Mouse (Mus musculus): ENCODE results near the gene Sntb2.
"Not testable (repeated sequence)": the region's sequence is repeated elsewhere in the genome, so short reads cannot be mapped to it uniquely, and the experiment has no call there.

The Sntb2 gene

DNA sequence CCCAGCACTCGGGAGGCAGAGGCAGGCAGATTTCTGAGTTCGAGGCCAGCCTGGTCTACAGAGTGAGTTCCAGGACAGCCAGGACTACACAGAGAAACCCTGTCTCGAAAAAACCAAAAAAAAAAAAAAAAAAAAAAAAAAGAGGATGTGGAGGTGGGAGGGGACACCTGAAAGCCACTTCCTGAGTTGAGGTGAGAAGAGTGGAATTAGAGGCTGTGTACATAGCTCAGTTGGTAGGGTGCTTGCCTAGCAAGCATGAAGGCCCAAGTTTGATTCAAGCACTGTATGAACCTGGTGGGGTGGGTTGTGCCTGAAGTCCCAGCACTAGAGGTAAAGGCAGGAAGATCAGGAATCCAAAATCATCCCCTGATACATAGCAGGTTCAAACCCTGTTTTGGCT is 38.0 kb downstream of the Sntb2 start:
- not testable (repeated sequence) for DNase-seq

DNA sequence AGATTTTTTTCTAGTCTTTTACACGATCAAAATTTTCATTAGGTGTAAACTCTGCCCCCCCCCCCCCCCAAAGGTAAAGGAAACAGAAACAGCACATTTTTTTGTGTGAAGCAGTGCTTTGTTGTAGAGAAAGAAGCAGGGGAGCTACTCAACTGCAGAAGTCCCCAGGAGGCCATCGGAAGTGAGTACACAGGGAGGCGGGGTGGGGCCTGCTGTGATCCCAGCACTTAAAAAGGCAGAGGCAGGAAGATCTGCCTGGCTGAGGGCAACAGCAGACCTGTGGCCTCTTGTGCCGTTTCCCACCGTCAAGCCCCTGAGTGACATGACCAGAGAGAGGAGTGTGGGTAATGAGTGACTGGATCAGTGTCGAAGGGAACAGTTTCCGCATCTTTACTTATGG is 39.2 kb downstream of the Sntb2 start:
- DNase-seq: no peak

GRCm38 (mm10) chr8:106975764-106976163 is 40.2 kb downstream of the Sntb2 start:
- no peak for DNase-seq

- DNase-seq: no peak
Observed at GRCm38 (mm10) chr8:106976436-106976835, 40.9 kb downstream of the Sntb2 start.

DNA sequence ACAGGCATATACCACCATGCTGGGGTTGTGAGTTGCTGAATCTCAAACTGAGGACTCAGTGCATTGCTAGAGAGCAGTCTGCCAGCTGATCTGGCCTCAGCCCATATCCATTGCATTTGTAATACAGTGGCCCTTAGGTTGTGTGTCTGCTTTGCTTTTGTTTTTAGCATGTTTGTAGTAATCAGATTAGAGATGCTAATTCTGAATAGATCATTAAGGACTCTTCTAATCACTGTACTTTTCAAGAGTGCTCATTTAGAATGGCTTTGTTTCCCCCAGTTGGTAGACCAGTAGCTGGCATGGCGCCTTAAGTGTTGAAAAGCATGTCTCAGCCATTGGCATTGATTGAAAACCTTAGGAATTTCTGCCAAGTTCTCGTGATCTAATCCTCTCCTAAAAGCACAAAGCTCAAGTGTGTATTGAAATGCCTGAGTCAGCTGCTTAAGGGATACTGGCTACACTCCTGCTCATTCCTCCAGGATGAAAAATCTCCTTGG is 43.3 kb downstream of the Sntb2 start:
- peak; percentile 50 for DNase-seq

DNA sequence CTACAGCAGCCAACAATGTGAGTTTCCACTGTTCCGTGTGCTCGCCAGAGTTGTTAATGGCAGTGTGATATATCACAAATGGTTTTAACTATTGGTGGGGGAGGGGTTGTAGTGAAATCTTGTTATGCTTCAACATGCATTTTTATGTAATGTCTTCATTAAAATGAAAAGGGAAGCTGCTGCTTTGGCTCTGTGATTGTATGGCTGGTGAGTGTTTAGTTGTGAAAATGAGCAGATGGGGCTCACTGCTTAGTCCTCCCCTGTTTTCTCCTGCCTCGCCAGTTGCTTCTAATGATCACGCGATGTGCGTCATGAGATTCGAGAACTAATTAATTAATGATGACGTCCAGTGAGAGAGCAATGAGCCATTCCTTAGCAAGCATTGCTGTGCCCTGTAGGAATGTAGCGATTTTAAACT is 49.9 kb downstream of the Sntb2 start:
- no peak for DNase-seq

- DNase-seq: no peak
Observed at GRCm38 (mm10) chr8:106985951-106986350, 50.4 kb downstream of the Sntb2 start.

- no peak for DNase-seq
Observed at GRCm38 (mm10) chr8:106987557-106987956, 52.0 kb downstream of the Sntb2 start.

DNA sequence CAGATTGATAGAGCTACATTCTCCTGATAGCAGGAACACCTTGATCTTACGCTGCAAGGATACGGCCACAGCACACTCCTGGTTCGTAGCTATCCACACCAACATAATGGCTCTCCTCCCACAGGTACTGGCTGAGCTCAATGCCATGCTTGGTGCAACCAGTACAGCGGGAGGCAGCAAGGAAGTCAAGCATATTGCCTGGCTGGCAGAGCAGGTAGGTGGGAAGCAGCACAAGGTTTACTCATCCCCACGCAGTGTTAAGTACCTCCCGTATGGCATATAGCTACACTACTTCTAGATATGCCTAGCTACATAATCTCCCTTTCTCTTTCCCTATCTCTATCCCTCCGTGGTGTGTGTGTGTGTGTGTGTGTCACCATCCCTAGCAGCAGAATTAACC is 55.8 kb downstream of the Sntb2 start:
- DNase-seq: no peak

DNA sequence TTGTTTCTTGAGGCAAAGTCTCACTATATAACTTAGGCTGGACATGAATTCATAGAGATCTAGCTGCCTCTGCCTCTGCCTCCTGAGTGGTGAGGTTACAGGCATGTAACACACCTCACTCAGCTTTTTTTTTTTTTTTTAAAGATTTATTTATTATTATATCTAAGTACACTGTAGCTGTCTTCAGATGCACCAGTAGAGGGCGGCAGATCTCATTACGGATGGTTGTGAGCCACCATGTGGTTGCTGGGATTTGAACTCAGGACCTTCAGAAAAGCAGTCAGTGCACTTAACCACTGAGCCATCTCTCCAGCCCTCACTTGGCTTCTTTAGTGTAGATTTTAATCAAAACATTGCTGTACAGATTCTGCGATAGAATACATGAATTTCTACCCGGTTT is 60.8 kb downstream of the Sntb2 start:
- DNase-seq: not testable (repeated sequence)

DNA sequence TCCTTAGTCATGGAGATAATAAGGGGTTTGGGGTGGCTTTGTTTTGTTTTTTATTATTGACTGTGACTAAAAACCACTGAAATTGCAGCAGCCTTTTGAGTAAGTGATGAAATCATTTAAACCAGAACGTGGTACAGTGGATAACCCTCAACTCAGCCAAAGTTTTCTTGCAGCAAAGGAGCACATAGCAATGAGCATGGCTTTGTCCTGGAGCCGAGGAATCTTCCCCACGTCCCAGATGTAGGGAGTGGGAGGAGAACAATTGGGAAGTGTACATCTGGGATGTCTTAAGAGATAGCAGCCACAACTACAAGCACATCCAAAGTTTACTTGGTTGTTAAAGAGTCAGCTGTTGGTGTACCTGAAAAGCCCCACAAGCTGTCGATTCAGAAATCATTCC is 61.9 kb downstream of the Sntb2 start:
- no peak for DNase-seq

DNA sequence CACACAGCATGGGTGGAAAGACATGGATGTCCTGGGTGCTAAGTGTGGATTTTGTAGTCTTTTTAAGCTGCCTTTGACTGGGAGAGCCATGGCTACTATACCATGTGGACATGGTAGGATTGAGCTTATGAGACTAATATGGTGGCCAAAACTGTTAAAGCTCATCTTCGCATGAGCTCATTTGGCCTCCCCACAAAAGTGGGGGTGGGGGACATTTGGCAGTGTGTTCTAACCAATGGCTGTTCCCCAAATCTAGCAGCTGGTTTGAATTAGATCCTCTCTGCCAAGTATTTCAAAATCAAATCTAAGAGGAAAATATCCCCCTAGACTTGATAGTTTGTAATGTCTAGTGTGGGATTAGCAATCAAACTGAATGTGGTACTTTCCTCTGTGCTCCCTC is 63.5 kb downstream of the Sntb2 start:
- DNase-seq: peak; percentile 38

- peak; percentile 90 for DNase-seq
Observed at GRCm38 (mm10) chr8:107002532-107002931, 67.0 kb downstream of the Sntb2 start.

DNA sequence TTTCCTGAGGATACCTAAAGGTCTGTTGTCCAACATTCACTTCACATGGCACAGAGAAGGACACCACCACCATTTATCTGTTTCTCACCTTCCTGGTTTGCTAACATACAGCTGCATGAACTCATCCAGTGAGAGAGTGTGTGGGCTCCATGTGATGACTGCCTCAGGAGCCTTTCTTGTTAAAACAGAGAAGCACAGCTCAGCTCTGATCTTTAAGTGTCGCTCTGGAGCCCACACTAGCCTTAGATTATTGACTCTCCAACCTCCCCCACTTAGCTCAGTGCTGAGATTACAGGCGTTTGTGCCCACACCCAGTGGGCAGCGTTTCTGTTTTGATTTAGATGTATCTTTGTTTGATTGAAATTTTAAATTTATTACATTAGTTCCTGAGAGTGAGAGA is 72.2 kb downstream of the Sntb2 start:
- no peak for DNase-seq

- DNase-seq: no peak
Observed at GRCm38 (mm10) chr8:107012666-107013065, 77.1 kb downstream of the Sntb2 start.

- no peak for DNase-seq
Observed at GRCm38 (mm10) chr8:107014915-107015314, 79.4 kb downstream of the Sntb2 start.

DNA sequence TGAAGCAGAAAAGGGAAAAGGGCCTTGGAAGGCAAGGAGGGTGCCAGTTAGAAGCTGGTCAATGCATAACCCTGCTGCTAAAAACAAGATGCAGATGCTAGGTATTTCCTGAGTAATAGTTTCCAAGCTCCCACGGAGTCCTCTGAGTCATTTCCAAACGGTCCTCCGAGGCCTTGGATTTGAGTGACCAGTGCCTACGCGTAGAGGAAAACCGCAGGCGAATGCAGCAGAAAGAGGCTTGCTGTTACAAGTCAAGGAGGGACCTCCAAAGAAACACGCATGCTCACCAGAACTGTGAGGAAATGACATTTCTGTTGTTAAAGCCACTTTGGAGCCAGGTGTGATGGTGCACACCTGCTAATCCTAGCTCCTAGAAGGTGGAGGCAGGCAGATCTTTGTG is 87.9 kb downstream of the Sntb2 start:
- no peak for DNase-seq

DNA sequence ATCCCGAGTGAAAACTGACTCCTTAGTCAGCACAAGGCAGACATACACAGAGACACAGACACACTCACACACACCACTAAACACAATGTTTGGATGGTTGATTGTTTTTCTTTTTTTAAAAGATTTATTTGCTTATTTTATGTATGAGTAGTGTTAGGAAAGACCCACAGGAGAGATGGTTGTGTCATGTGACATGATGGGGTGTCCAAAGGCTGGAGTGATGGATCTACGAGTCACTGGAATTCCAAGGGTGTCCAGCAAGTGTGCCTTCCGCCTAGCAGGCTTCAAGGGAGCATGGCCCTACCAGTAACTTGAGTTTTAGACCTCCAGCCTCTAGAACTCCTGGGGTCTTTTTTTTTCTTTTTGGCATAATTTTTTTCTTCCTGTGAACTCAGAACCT is 93.8 kb downstream of the Sntb2 start:
- no peak for DNase-seq

DNA sequence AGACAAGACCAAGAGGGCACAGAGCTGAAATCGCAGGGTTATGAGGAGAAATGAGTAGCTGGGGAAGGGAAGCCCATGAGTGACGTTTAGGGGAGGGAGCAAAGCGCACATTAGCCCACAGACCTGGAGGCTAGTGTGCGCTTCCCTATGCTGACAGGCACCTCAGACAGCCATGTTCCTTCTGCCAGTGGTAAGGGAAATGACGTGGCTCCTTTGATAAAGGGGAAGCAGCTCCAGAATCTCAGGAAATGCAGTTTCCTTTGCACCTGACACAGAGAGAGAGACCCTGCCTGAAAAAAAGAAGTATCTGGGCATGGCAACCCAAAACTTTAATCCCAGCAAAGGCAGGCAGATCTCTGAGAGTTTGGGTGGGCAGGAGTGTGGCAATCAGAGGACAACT is 94.5 kb downstream of the Sntb2 start:
- DNase-seq: no peak

- peak; percentile 98 for DNase-seq
Observed at GRCm38 (mm10) chr8:107030650-107031576, 95.4 kb downstream of the Sntb2 start, which contains the start of gene Vps4a. Gene Vps4a, plus strand, starts transcription at chr8:107031222.

GRCm38 (mm10) chr8:107031577-107032090 is 96.1 kb downstream of the Sntb2 start:
- DNase-seq: no peak

GRCm38 (mm10) chr8:107033609-107034008 is 98.1 kb downstream of the Sntb2 start:
- not testable (repeated sequence) for DNase-seq

- DNase-seq: no peak
Observed at GRCm38 (mm10) chr8:107035641-107036040, 100.1 kb downstream of the Sntb2 start.

- DNase-seq: peak; percentile 34
Observed at GRCm38 (mm10) chr8:107036626-107037025, 101.1 kb downstream of the Sntb2 start.

Measured in kidney, postnatal 14 days (tissue).